Mouse (Mus musculus) CH12.LX (cell line): Measurements from ENCODE around the gene Nasp.
A peak's percentile ranks its signal among the peaks of the same experiment; 100 is the strongest.

ENCODE experiments used
- CHD2 ChIP-seq: IDR thresholded peaks from 2 replicates; pipeline ENCODE4 v1.6.1; 2011; ENCODE audit warnings: low read length, improper control_type of control experiment
- CTCF ChIP-seq, 2 experiments: IDR thresholded peaks in 1 of 2; conservative IDR thresholded peaks in 1 of 2; 2 replicates each; pipeline ENCODE4 v1.5.1; 2011 to 2012; ENCODE audit warnings: low read depth in 2 of 2, low read length in 2 of 2, improper control_type of control experiment in 1 of 2, inconsistent platforms in 1 of 2, mild to moderate bottlenecking in 1 of 2, moderate library complexity in 1 of 2
- EP300 ChIP-seq: IDR thresholded peaks from 2 replicates; pipeline ENCODE4 v1.6.1; 2011; ENCODE audit warnings: low read length, improper control_type of control experiment
- HCFC1 ChIP-seq: IDR thresholded peaks from 2 replicates; pipeline ENCODE4 v1.6.1; 2012; ENCODE audit warnings: low read depth, mild to moderate bottlenecking, inconsistent platforms, low read length, improper control_type of control experiment
- JUND ChIP-seq: conservative IDR thresholded peaks from 2 replicates; pipeline ENCODE4 v1.6.1; 2011; ENCODE audit warnings: low read depth, low read length, improper control_type of control experiment
- MXI1 ChIP-seq: IDR thresholded peaks from 2 replicates; pipeline ENCODE4 v1.6.1; 2011; ENCODE audit warnings: mild to moderate bottlenecking, low read depth, low read length, improper control_type of control experiment
- POLR2A ChIP-seq: IDR thresholded peaks from 2 replicates; pipeline ENCODE4 v1.6.1; 2011; ENCODE audit warnings: low read depth, mild to moderate bottlenecking, improper control_type of control experiment, low read length
- POLR2AphosphoS2 ChIP-seq: IDR thresholded peaks from 2 replicates; pipeline ENCODE4 v1.6.1; 2011; ENCODE audit warnings: low read depth, low read length, improper control_type of control experiment
- TBP ChIP-seq: conservative IDR thresholded peaks from 2 replicates; pipeline ENCODE4 v1.6.1; 2011; ENCODE audit warnings: low read depth, low read length, improper control_type of control experiment
- TCF12 ChIP-seq: IDR thresholded peaks from 2 replicates; pipeline ENCODE4 v1.6.1; 2014; ENCODE audit warnings: low read depth, mild to moderate bottlenecking, inconsistent platforms, low read length, improper control_type of control experiment
- UBTF ChIP-seq: IDR thresholded peaks from 2 replicates; pipeline ENCODE4 v1.6.1; 2012; ENCODE audit warnings: low read depth, mild to moderate bottlenecking, inconsistent platforms, low read length, improper control_type of control experiment, moderate library complexity
- ZKSCAN1 ChIP-seq: IDR thresholded peaks from 2 replicates; pipeline ENCODE4 v1.6.1; 2012; ENCODE audit warnings: low read depth, inconsistent platforms, low read length, improper control_type of control experiment, borderline replicate concordance

DNA sequence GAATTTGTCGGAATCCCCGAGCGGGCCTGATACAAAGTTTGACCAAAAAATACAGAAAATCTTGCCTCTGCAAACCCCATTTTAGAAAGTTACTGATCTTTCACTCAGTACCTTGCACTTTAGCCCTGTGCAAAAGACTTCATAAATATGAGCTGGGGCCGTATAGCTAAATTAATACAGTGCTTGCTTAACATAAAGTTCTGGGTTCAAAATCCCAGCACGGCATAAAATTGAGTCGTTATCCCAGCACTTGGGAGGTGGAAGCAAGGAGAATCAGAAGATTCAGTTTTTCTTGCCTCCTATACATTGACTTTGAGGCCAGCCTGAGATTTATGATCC lies 24.0 kb upstream of the Nasp start:
- no peak; the same call in 1 of the 2 replicates for TF ChIP-seq POLR2AphosphoS2
- TF ChIP-seq POLR2A, result 0 out of 2 replicates have a peak, but pooled peaks have one; percentile 38
- no peak; the same call in 1 of the 2 replicates for TF ChIP-seq TCF12
- TF ChIP-seq JUND, result no peak
- no peak for TF ChIP-seq MXI1
- TF ChIP-seq TBP, result no peak
- TF ChIP-seq HCFC1, result no peak
- no peak for TF ChIP-seq ZKSCAN1
- TF ChIP-seq EP300, result no peak
- TF ChIP-seq UBTF, result no peak
- TF ChIP-seq CHD2, result no peak
- no peak for TF ChIP-seq CTCF (conservative IDR thresholded peaks at IDR 0.05 in 1 of 2, IDR thresholded peaks at IDR 0.05 in 1 of 2; ENCODE audit: low read depth in 2 of 2, low read length in 2 of 2)
